Mouse (Mus musculus) G1E (cell line): Measurements from ENCODE around the gene Pik3c2b.
"Not testable (repeated sequence)": the region's sequence is repeated elsewhere in the genome, so short reads cannot be mapped to it uniquely, and the experiment has no call there.

ENCODE experiments used
- CTCF ChIP-seq: IDR thresholded peaks from 2 replicates; pipeline ENCODE4 v1.5.1; 2012; ENCODE audit warnings: low read depth, low read length, inconsistent platforms, mixed read lengths
- GATA1 ChIP-seq: IDR thresholded peaks from 2 replicates; pipeline ENCODE4 v1.6.1; 2012; ENCODE audit warnings: borderline replicate concordance, low read length, inconsistent platforms, mixed read lengths

- TF ChIP-seq CTCF, GATA1: not testable (repeated sequence)
Observed at GRCm38 (mm10) chr1:133034682-133035081, 10.8 kb upstream of the Pik3c2b start.
